Mouse (Mus musculus) ES-E14 (cell line): Measurements from ENCODE around the gene Gucy1b1.

Experiments used
- MAFK ChIP-seq: IDR thresholded peaks from 2 replicates; pipeline ENCODE4 v1.6.1; 2014; ENCODE audit warnings: mild to moderate bottlenecking, low read depth, low read length, inconsistent platforms; ENCODE audit not compliant: insufficient read depth
- ZC3H11A ChIP-seq: IDR thresholded peaks from 2 replicates; pipeline ENCODE4 v1.6.1; 2012; ENCODE audit warnings: low read depth, mild to moderate bottlenecking, inconsistent platforms, low read length, borderline replicate concordance

DNA sequence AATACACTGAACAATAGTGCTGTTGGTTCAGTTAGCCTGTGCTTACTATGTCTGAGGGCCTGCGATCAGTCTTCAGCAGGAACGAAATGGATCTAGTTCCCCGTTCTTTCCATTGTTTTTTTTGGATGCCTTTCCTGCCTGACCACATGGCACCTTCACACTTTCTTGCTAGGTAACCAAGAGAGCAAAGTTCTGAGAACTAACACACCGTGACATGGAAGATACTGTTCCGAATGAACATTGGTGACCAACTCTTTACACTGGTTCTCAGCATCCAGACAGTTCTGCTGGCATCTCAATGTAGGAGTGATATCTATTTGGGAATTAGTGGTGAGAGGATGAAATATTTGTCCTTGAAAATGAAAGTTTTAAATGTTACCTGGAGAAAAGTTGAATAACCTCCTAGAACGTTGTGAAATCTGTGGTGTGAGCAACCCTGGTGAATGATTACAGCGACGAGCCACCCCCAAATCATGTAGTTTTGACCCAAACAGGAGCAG, 52.0 kb downstream of the Gucy1b1 start:
- TF ChIP-seq ZC3H11A (no peak), MAFK (no peak)
